Mouse (Mus musculus) intestine, postnatal 0 days (tissue): Measurements from ENCODE around the gene Stmn3. TPM values are rescaled to one million over a fixed set of nuclear protein-coding genes. Genes with fewer than 3 reads are reported as not detected.

Experiments used
- ATAC-seq: fragments of 200-750 bp; cut with Nextera tagmentation; 2 replicates; pipeline ENCODE4 v1.8.0; 2017; ENCODE audit warnings: mild to moderate bottlenecking, moderate TSS enrichment, moderate library complexity
- H3K27ac ChIP-seq: fragments of 300-500 bp; sonication (generic); 2 replicates; pipeline ENCODE4 v1.5.1; 2014; ENCODE audit warnings: mild to moderate bottlenecking, low read depth, low read length, moderate library complexity
- H3K27me3 ChIP-seq: fragments of 300-500 bp; sonication (generic); replicated peaks from 2 replicates; pipeline ENCODE4 v1.6.1; 2014; ENCODE audit warnings: low read length, mixed read lengths; ENCODE audit not compliant: control insufficient read depth, insufficient read depth
- H3K36me3 ChIP-seq: fragments of 300-500 bp; sonication (generic); 2 replicates; pipeline ENCODE4 v1.6.1; 2014; ENCODE audit warnings: mild to moderate bottlenecking, moderate library complexity; ENCODE audit not compliant: control insufficient read depth, insufficient read depth
- H3K4me1 ChIP-seq: fragments of 300-500 bp; sonication (generic); replicated peaks from 2 replicates; pipeline ENCODE4 v1.6.1; 2014; ENCODE audit warnings: antibody characterized with exemption, low read length, mixed read lengths; ENCODE audit not compliant: control insufficient read depth, insufficient read depth
- H3K4me2 ChIP-seq: fragments of 300-500 bp; sonication (generic); replicated peaks from 2 replicates; pipeline ENCODE4 v1.6.1; 2014; ENCODE audit warnings: low read depth, mild to moderate bottlenecking, moderate library complexity
- H3K4me3 ChIP-seq: fragments of 300-500 bp; sonication (generic); 2 replicates; pipeline ENCODE4 v1.5.1; 2014; ENCODE audit warnings: low read depth, low read length
- H3K9ac ChIP-seq: fragments of 300-500 bp; sonication (generic); 2 replicates; pipeline ENCODE4 v1.6.1; 2014; ENCODE audit warnings: mild to moderate bottlenecking, low read depth, low read length
- H3K9me3 ChIP-seq: fragments of 300-500 bp; sonication (generic); 2 replicates; pipeline ENCODE4 v1.6.1; 2016; ENCODE audit warnings: mixed run types; ENCODE audit not compliant: control insufficient read depth
- CTCF ChIP-seq: sonication (generic); IDR thresholded peaks from 2 replicates; pipeline ENCODE4 v1.5.1; 2016; ENCODE audit warnings: low read depth, mild to moderate bottlenecking, control low read depth, antibody characterized with exemption, moderate library complexity
- WGBS: fragments of 180-500 bp; shearing (Covaris S2); extraction: QIAGEN DNeasy Blood & Tissue Kit; methylation state at CpG from one replicate; pipeline ENCODE4 v1.1.7; 2014; 5-methylcytosine and 5-hydroxymethylcytosine counted together
- polyA plus RNA-seq: library from polyadenylated mRNA; unstranded; fragments of >200 nt; fragmentation: Nextera tagmentation; extraction: Ambion mirVana; gene quantifications from 2 replicates; pipeline ENCODE4 v1.2.1, GENCODE M21; 2015

Gene Stmn3
- polyA plus RNA-seq, 1 experiment from 2014 or later, result 32.3 TPM

DNA sequence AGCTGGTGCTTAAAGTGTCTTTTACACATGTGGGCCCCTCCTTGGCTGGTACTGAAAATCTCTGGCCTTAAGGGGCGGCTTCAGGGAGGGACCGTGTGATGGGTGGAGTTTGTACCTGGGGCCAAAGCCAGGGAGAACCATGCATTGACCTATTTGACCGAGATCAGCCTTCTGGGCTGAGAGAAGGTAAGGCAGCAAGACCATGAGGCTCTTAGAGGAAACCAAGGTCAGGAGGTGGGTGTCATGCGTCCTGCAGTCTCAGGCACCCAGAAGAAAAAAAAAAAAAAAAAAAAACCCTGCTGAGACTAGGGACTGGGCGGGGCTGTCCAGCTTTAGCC, 1.3 kb downstream of the Stmn3 start:
- WGBS, result 14% methylated on average over 5 of the region's 5 CpGs
- no peak overlapping the region for H3K4me3 ChIP-seq

DNA sequence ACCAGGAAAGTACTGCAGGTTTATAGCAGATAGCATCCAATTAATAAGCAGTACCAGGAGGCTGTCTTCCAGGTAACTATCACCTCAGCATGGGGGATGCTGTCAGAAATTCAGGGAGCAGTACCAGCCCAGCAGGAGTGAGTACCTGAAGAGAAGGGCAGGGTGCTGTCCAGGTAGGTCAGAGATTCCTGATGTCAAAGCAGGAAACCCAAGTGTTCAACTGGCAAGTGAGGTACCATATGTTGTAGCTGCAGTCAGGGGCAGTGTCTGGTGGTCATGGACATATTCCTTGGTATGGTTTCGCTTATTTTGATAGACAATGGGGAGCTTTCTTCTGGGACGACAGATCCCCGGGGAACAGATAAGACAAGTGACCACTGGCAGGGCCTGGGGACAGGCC, 1.9 kb downstream of the Stmn3 start:
- WGBS, result 71% methylated on average over 3 of the region's 3 CpGs

More for the DNA sequence above, 1.3 kb downstream of the Stmn3 start:
- H3K27me3 ChIP-seq, result peaks cover 29% of the 10 kb centered on the region
- no peak overlapping the region for H3K9ac ChIP-seq
- TF ChIP-seq CTCF, result no peak
- H3K36me3 ChIP-seq, result no peaks in the 10 kb centered on the region
- no peak for ATAC-seq
- H3K9me3 ChIP-seq, result no peaks in the 10 kb centered on the region
- H3K4me2 ChIP-seq, result no peak overlapping the region
- H3K27ac ChIP-seq, result no peak overlapping the region
- H3K4me1 ChIP-seq, result no peaks in the 10 kb centered on the region

DNA sequence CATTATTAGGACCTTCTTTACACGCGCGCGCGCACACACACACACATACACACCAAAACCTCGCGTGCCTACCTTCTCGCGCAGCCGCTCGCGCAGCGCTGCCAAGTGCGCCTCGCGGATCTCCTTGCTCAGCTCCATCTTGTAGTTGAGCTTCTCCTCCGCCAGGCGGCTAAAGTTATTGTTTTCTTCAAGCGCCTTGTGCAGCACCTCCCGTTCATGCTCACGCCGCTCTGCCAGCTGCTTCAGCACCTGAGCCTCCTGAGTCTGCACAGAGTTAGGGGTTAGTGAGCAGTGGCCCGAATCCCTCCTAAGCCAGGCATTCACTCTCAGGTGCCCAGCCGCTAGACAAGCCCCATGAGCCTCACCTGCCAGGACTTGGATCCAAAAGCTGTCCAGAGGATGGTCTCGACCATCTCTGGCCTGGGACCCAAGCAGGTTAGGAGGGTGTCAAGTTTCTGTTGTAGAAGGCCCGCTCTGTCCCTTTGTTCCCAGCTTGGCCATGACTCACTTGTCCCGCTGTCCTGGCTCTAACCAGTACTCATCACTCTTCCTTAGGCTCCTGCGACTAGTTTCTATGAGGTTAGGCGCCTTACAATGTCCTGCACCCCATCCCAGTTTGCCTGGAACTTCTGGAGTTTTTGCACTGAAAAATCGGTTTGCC, 7.0 kb downstream of the Stmn3 start:
- WGBS, result 13% methylated on average over 30 of the region's 30 CpGs
- Histone ChIP-seq H3K27me3 (peaks cover under 1% of the 10 kb centered on the region; the same call in 1 of the 2 replicates), H3K4me3 (no peak overlapping the region), H3K9ac (no peak overlapping the region), H3K9me3 (no peaks in the 10 kb centered on the region), H3K4me1 (no peaks in the 10 kb centered on the region), H3K27ac (no peak overlapping the region), H3K4me2 (0 out of 2 replicates have a peak overlapping the region, but pooled peaks have one; percentile 10), H3K36me3 (no peaks in the 10 kb centered on the region; the same call in 1 of the 2 replicates)
- peak; percentile 74 for TF ChIP-seq CTCF
- ATAC-seq, result 0 out of 2 replicates have a peak, but pooled peaks have one; percentile 16

More for the DNA sequence above, 1.9 kb downstream of the Stmn3 start:
- Histone ChIP-seq H3K4me3 (no peak overlapping the region), H3K27ac (no peak overlapping the region), H3K27me3 (peaks cover 29% of the 10 kb centered on the region), H3K4me1 (no peaks in the 10 kb centered on the region), H3K9me3 (no peaks in the 10 kb centered on the region), H3K4me2 (no peak overlapping the region), H3K36me3 (no peaks in the 10 kb centered on the region), H3K9ac (no peak overlapping the region)
- no peak for ATAC-seq
- TF ChIP-seq CTCF, result no peak

DNA sequence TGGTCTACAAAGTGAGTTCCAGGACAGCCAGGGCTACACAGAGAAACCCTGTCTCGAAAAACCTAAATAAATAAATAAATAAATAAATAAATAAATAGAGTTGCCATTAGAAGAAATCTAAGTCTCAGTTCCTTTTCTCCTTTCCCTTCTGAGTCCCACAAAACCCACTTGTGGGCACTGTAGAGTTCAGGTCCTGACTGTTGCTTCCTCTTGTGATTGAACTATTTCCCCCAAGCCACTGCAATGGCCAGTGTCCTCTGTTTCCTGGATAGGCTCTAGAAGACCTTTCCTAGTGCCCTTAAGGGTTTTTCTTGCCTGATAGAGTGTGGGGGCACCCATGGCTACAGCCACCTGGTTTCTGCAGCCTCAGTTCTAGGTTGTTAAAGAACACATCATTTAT, 9.4 kb downstream of the Stmn3 start:
- 89% methylated on average over 1 of the region's 1 CpGs for WGBS
- Histone ChIP-seq H3K4me3 (no peak overlapping the region), H3K27ac (no peak overlapping the region), H3K36me3 (peaks cover 12% of the 10 kb centered on the region), H3K9me3 (no peaks in the 10 kb centered on the region), H3K27me3 (no peaks in the 10 kb centered on the region), H3K9ac (no peak overlapping the region), H3K4me1 (no peaks in the 10 kb centered on the region), H3K4me2 (no peak overlapping the region)
- ATAC-seq, result no peak
- TF ChIP-seq CTCF, result no peak

DNA sequence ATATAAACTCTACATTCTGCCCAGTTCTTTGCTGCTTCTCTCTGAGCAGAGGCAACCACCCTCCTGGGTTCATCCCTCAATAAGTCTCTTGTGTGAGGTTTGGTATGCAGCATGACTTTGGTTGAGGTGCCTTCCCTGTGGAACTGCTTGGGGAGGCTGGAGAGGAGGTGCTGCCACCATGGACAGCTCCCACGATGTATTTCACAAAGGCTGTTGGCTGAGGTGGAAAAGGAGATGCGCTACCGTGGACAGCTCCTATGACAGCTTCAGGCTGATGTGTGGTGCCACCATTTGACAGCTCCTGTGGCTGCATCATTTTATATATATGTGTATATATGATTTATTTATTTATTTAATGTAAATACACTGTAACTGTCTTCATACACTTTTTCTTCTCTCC, 12.3 kb downstream of the Stmn3 start:
- TF ChIP-seq CTCF, result 0 out of 2 replicates have a peak, but pooled peaks have one; percentile 9

DNA sequence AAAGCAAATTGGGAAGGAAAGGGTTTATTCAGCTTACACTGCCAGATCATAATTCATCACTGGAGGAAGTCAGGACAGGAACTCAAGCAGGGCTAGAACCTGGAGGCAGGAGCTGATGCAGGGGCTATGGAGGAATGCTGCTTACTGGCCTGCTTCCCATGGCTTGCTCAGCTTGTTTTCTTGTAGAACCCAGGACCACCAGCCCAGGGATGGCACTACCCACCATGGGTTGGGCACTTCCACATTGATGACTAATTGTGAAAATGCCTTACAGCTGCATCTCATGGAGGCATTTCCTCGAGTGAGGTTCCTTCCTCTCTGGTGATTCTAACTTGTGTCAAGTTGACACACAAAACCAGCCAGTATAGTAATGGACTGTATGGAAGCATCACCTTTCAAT, 23.4 kb downstream of the Stmn3 start:
- ATAC-seq, result no peak
- TF ChIP-seq CTCF, result no peak
- H3K9ac ChIP-seq, result no peak overlapping the region
- WGBS, result 42% methylated on average over 1 of the region's 1 CpGs
- no peaks in the 10 kb centered on the region for H3K27me3 ChIP-seq
- no peak overlapping the region for H3K27ac ChIP-seq
- no peaks in the 10 kb centered on the region for H3K4me1 ChIP-seq
- no peak overlapping the region for H3K4me2 ChIP-seq
- no peaks in the 10 kb centered on the region for H3K36me3 ChIP-seq
- no peaks in the 10 kb centered on the region for H3K9me3 ChIP-seq
- no peak overlapping the region for H3K4me3 ChIP-seq

More for the DNA sequence above, 12.3 kb downstream of the Stmn3 start:
- Histone ChIP-seq H3K4me3 (no peak overlapping the region), H3K9me3 (no peaks in the 10 kb centered on the region), H3K4me2 (no peak overlapping the region), H3K9ac (no peak overlapping the region), H3K27ac (no peak overlapping the region), H3K27me3 (no peaks in the 10 kb centered on the region), H3K4me1 (no peaks in the 10 kb centered on the region), H3K36me3 (peaks cover 12% of the 10 kb centered on the region)
- ATAC-seq, result no peak
- 27% methylated on average over 3 of the region's 3 CpGs for WGBS
